Mouse (Mus musculus) olfactory bulb, adult 2 months (tissue): Measurements from ENCODE around the gene Smok2b. TPM values are rescaled to one million over a fixed set of nuclear protein-coding genes. Genes with fewer than 3 reads are reported as not detected.
"Not testable (repeated sequence)": the region's sequence is repeated elsewhere in the genome, so short reads cannot be mapped to it uniquely, and the experiment has no call there.

Source experiments
- H3K27ac ChIP-seq: fragments of 200-500 bp; 2 replicates; pipeline ENCODE4 v1.5.1; 2012; ENCODE audit warnings: low read depth, low read length; ENCODE audit not compliant: insufficient read depth
- H3K4me1 ChIP-seq: fragments of 200-500 bp; 2 replicates; pipeline ENCODE4 v1.6.1; 2012; ENCODE audit warnings: low read length; ENCODE audit not compliant: control insufficient read depth, insufficient read depth
- H3K4me3 ChIP-seq: fragments of 200-500 bp; 2 replicates; pipeline ENCODE4 v1.5.1; 2012; ENCODE audit warnings: mild to moderate bottlenecking, low read depth, low read length, moderate library complexity; ENCODE audit not compliant: insufficient read depth
- WGBS: fragments of 180-500 bp; shearing (Covaris S2); methylation state at CpG from one replicate; pipeline ENCODE4 v1.1.7; 2018; 5-methylcytosine and 5-hydroxymethylcytosine counted together
- polyA plus RNA-seq: library from polyadenylated mRNA; stranded (reverse); fragments of >200 nt; gene quantifications from 2 replicates; pipeline ENCODE4 v1.2.4, GENCODE M21; 2012; ENCODE audit warnings: low replicate concordance; ENCODE audit not compliant: missing spikeins, insufficient read depth, insufficient read length

The Smok2b gene
- not detected in 2 replicates for polyA plus RNA-seq

DNA sequence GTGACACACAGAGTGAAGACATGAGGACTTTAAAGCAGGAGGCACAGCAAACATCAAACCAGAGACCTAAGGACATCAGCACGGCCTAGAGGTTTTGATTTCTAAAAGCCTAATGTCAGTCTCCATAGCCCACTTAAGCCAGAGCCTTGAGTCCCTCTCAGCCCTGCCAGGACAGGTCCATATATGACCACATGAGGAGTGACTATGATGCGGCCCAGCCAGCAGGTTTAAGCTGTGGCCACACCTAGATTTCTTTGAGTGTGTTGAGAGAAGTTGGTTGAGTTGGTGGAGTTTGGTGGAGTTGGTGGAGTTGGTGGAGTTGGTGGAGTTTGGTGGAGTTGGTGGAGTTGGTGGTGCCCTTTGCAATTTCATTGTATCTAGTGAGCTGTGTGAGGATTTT, at the start of gene Smok2b:
Smok2b (plus strand) TSS at position 301 of the 400 bp plus-strand sequence.
- not testable (repeated sequence) for H3K4me3 ChIP-seq, H3K27ac ChIP-seq, H3K4me1 ChIP-seq
- 77% methylated on average over 2 of the region's 2 CpGs for WGBS

DNA sequence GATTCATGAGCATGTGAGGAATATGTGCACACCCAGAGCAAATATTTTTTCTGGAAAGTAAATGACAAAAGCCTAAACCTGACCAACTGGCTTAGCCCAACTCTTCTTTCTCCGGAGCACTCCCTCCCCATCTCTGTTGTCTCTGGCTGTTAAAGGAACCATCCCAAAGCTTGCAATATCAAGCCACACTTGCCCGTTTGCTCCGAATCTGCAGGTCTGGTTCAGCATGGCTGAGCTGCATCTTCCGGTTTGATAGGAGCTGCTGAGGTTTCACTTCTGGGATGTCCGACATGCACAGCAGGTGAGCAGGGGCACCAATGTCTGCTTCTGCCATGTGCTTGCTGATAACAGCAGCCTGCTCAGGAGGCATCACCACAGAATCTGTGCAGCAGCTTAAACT, 49.6 kb upstream of the Smok2b start:
- H3K4me1 ChIP-seq, H3K27ac ChIP-seq: not testable (repeated sequence)
- 92% methylated on average over 5 of the region's 5 CpGs for WGBS

DNA sequence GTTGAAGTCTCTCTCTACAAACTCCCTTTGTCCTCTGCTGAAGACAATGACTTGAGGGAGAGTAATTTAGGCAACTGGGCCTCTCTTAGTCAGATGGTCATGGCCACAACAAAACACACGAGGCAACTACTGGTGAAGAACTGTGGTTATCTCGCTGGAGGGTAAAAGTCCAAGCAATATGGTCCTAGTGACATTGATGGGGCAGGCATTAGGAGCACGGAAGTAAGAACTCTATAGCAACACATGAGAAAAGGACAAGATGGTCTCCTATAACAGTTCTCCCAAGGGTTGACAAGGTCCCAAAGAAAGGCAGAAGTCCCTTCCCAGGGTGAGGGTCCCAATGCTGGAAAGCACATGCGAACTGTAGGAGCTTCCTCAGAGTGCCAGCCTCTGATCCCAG, 47.3 kb upstream of the Smok2b start:
- H3K4me3 ChIP-seq, H3K4me1 ChIP-seq, H3K27ac ChIP-seq: not testable (repeated sequence)
- 71% methylated on average over 3 of the region's 4 CpGs for WGBS

More for the DNA sequence above, 49.6 kb upstream of the Smok2b start:
- not testable (repeated sequence) for H3K4me3 ChIP-seq

- not testable (repeated sequence) for H3K4me3 ChIP-seq, H3K27ac ChIP-seq, H3K4me1 ChIP-seq
- WGBS: 96% methylated on average over 5 of the region's 5 CpGs
Measured at GRCm38 (mm10) chr17:13184514-13184913, 45.5 kb upstream of the Smok2b start.

DNA sequence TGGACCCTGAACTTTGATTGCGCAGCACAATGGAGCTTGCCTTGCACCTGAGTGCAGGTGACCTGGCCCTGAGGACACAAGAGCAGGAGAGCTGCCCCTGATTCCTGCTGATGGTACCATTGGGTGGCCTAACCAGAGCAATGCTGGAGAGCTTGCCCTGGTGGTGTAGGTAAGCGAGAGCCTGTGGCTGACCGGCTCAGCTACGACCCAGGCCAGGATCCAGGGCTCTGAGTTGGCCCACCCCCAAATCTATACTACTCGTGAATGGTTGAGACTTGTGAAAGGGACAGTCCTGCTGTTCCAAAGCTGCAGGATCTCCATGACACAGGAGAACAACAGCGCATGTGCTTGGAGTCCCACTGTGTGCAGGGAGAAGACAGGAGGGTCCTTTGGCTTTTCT, 43.5 kb upstream of the Smok2b start:
- H3K27ac ChIP-seq, H3K4me3 ChIP-seq, H3K4me1 ChIP-seq: not testable (repeated sequence)
- 85% methylated on average over 6 of the region's 6 CpGs for WGBS

DNA sequence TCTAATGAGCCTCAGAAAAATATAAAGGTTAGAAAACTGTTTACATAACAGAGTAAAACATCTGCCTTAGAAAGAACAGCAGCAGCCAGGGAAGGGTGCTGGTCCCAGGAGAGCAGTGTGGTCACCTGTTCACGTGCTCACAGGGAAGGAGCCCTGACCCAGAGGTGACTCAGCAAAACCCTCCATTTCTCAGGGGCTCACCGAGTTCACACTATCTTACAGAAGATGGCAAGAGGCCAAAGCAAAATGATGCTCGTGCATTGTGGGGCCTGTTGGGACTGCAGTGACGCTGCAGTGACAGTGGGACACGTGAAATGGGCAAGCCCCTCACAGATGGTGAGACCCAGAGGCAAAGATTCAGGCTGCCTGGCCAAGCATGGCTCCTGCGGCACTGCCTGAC, 42.4 kb upstream of the Smok2b start:
- H3K27ac ChIP-seq, H3K4me1 ChIP-seq, H3K4me3 ChIP-seq: not testable (repeated sequence)
- 57% methylated on average over 6 of the region's 6 CpGs for WGBS

DNA sequence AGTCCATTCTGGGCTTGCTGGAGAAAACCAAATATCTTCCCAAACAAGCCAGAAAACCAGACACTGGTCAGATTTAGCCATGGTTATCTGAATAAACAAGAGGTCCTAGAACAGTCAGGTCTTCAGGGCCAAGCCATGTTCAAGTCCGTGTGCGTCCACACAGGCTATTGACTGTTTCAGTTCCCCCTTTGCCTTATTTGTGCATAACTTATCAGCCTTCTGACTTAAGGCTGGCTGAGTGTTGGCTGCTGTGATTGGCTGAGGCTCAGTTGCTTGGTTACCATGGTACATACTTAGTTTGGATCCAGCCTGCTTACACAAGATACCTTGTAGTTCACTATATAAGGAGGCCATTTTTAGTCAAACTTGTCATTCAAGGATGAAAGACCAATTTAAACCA, 41.2 kb upstream of the Smok2b start:
- not testable (repeated sequence) for H3K4me1 ChIP-seq, H3K4me3 ChIP-seq, H3K27ac ChIP-seq
- 89% methylated on average over 2 of the region's 2 CpGs for WGBS

DNA sequence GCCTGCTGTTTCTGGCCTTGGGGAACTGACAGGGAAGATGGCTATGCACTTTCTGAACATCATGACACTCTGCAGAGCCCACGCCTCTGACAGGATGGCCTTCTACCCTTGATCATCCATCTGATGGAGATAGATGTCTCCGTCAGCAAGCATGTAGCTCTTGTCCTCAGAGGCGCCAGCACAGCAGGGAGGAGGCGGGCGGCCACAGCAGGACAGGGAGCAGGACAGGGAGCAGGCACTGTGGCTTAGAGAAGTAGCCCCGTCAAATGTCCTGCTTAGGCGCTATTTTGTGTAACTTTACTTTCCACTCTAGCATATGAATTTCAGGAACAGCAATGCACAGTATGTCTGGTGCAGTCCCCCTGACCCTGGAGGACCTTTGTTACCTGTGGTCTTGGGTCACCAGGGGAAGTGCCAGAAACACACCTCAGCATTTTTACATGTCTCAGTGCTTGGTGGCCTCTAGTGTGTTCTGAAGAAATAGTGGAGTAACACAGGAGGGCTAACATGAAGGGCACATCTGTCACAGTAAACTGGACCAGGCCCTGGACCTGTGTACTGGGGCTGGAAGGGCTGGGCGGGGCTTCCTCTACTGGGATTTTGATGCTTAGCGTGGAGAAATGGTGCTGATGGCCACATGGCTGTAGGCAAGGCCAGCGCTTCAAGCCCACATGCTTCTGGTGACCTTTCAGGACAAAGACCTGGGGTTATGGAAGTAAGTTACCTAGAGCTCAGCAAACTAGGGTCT, 39.0 kb upstream of the Smok2b start:
- H3K4me1 ChIP-seq, H3K4me3 ChIP-seq, H3K27ac ChIP-seq: not testable (repeated sequence)
- WGBS: 87% methylated on average over 10 of the region's 10 CpGs

- not testable (repeated sequence) for H3K4me1 ChIP-seq, H3K27ac ChIP-seq, H3K4me3 ChIP-seq
- WGBS: 66% methylated on average over 4 of the region's 4 CpGs
Measured at GRCm38 (mm10) chr17:13196486-13196885, 33.6 kb upstream of the Smok2b start.

DNA sequence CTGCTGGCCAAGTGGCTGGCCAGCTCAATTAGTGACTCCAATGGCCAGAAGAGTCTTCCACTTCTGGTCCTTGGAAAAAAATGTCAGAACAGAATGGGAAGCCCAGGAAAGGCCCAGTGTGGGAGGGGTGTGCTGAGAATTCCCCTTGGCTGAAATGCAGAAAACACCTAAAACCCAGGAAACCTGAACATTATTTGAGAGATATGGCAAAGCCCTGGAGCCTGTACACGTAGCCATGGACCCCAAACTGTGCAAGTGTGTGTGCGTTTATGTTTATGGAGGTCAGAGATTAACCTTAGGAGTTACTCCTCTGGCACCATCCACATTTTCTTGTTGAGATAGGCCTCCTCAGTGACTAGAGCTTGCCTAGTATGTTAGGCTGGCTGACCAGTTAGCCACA, 31.2 kb upstream of the Smok2b start:
- 90% methylated on average over 2 of the region's 2 CpGs for WGBS
- H3K27ac ChIP-seq, H3K4me3 ChIP-seq, H3K4me1 ChIP-seq: not testable (repeated sequence)

GRCm38 (mm10) chr17:13199880-13200409, 30.1 kb upstream of the Smok2b start:
- 57% methylated on average over 8 of the region's 9 CpGs for WGBS

DNA sequence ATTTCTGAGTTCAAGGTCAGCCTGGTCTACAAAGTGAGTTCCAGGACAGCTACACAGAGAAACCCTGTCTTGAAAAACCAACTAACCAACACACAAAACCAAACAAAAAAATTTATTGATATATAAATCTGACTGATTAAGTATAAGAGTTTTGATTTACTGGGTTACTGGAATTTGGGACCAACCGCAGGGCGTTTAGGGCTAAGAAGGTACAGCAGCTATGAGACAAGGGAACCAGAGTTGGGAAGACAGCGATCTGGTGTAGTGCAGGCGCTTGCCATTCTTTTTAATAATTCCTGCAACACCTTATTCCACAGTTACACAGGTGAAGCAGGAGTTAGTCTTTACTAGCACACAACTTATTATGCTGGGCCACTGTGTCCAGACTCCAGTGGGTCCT, 28.5 kb upstream of the Smok2b start:
- WGBS: 92% methylated on average over 4 of the region's 4 CpGs

More at GRCm38 (mm10) chr17:13199880-13200409, 30.1 kb upstream of the Smok2b start:
- H3K27ac ChIP-seq, H3K4me1 ChIP-seq, H3K4me3 ChIP-seq: not testable (repeated sequence)

GRCm38 (mm10) chr17:13202453-13203107, 27.5 kb upstream of the Smok2b start:
- not testable (repeated sequence) for H3K4me3 ChIP-seq, H3K4me1 ChIP-seq, H3K27ac ChIP-seq
- WGBS: 89% methylated on average over 2 of the region's 3 CpGs

More for the DNA sequence above, 28.5 kb upstream of the Smok2b start:
- not testable (repeated sequence) for H3K4me1 ChIP-seq, H3K4me3 ChIP-seq, H3K27ac ChIP-seq

DNA sequence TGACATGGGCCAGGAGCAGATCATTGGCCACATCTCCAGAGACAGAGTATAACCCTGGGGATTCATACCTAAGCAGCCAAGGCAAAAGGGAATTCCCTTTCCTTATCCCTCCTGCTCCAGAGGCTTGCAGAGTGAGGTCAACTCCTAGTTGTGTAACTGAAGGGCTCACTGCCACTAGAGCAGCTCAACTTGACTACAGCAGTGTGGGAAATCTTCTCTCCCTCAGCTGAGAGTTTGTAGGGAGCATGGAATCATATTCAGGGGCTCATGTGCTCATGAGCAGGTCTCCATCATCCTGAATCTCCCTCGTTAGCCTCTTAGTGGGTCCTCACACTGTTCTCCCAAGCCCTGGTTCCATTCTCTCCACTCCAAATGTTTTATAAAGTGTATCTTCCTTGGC, 24.8 kb upstream of the Smok2b start:
- not testable (repeated sequence) for H3K27ac ChIP-seq, H3K4me3 ChIP-seq, H3K4me1 ChIP-seq
- 84% methylated on average over 1 of the region's 1 CpGs for WGBS
